Mouse (Mus musculus) embryonic fibroblast, embryonic 13.5 days (primary cell): ENCODE measurements around the gene Gpr39.

ENCODE experiments used
- CTCF ChIP-seq: IDR thresholded peaks from 2 replicates; pipeline ENCODE4 v1.5.1; 2011; ENCODE audit warnings: mild to moderate bottlenecking, control low read depth, low read length, moderate library complexity, borderline replicate concordance; ENCODE audit not compliant: insufficient read depth
- POLR2A ChIP-seq: IDR thresholded peaks from 2 replicates; pipeline ENCODE4 v1.6.1; 2011; ENCODE audit warnings: low read depth, mild to moderate bottlenecking, control low read depth, low read length, moderate library complexity

DNA sequence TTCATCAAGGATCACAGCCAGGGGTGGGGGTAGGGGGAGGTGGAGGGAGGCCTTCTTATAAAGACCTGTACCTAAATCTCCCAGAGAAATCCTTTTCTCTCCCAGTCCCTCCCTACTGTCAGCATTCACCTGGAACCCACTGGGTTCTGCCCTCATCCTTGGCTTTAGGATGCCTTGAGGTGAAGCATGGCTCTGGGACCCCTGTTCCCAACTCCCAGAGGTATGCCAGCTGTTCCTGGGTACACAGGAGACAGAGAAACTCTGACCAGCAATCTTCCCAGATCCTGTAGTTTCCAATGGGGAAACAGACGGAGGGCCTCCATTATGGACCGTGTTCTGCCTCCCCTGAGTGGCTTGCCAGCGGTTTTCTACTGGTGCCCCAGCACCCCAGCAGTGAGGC lies 243.9 kb downstream of the Gpr39 start:
- TF ChIP-seq CTCF (no peak), POLR2A (no peak)
